Mouse (Mus musculus) hindbrain, embryonic 11.5 days (tissue): ENCODE data around the gene Lyrm1. TPM values are rescaled to one million over a fixed set of nuclear protein-coding genes. Genes with fewer than 3 reads are reported as not detected.

Experiments
- ATAC-seq: fragments of 200-750 bp; cut with Nextera tagmentation; 2 replicates; pipeline ENCODE4 v1.8.0; 2017; ENCODE audit warnings: mild to moderate bottlenecking, moderate TSS enrichment, moderate library complexity; ENCODE audit not compliant: low FRiP score
- DNase-seq: peaks from one replicate; pipeline ENCODE4 v3.0.0-alpha.2; 2015; ENCODE audit warnings: low spot score
- H3K27ac ChIP-seq: fragments of 300-500 bp; sonication (generic); 2 replicates; pipeline ENCODE4 v1.5.1; 2014; ENCODE audit warnings: mild to moderate bottlenecking, low read depth, low read length
- H3K27me3 ChIP-seq: fragments of 300-500 bp; sonication (generic); 2 replicates; pipeline ENCODE4 v1.6.1; 2014; ENCODE audit warnings: mild to moderate bottlenecking, low read length, moderate library complexity, mixed read lengths; ENCODE audit not compliant: control insufficient read depth, insufficient read depth
- H3K36me3 ChIP-seq: fragments of 300-500 bp; sonication (generic); 2 replicates; pipeline ENCODE4 v1.6.1; 2014; ENCODE audit warnings: mild to moderate bottlenecking, low read length, moderate library complexity, mixed read lengths; ENCODE audit not compliant: control insufficient read depth, insufficient read depth
- H3K4me1 ChIP-seq: fragments of 300-500 bp; sonication (generic); replicated peaks from 2 replicates; pipeline ENCODE4 v1.6.1; 2014; ENCODE audit warnings: low read length, mixed read lengths; ENCODE audit not compliant: control insufficient read depth, insufficient read depth
- H3K4me2 ChIP-seq: fragments of 300-500 bp; sonication (generic); replicated peaks from 2 replicates; pipeline ENCODE4 v1.6.1; 2014; ENCODE audit warnings: mild to moderate bottlenecking, low read depth, low read length
- H3K4me3 ChIP-seq: fragments of 300-500 bp; sonication (generic); 2 replicates; pipeline ENCODE4 v1.5.1; 2014; ENCODE audit warnings: low read depth, low read length
- H3K9ac ChIP-seq: fragments of 300-500 bp; sonication (generic); 2 replicates; pipeline ENCODE4 v1.6.1; 2014; ENCODE audit warnings: low read depth, low read length
- H3K9me3 ChIP-seq: fragments of 300-500 bp; sonication (generic); 2 replicates; pipeline ENCODE4 v1.6.1; 2016; ENCODE audit warnings: low read length; ENCODE audit not compliant: control insufficient read depth
- WGBS: fragments of 180-500 bp; shearing (Covaris S2); extraction: QIAGEN DNeasy Blood & Tissue Kit; methylation state at CpG from one replicate; pipeline ENCODE4 v1.1.7; 2014; 5-methylcytosine and 5-hydroxymethylcytosine counted together
- polyA plus RNA-seq: library from polyadenylated mRNA; unstranded; fragments of >200 nt; fragmentation: Nextera tagmentation; extraction: Ambion mirVana; gene quantifications from 2 replicates; pipeline ENCODE4 v1.2.1, GENCODE M21; 2014

Gene Lyrm1
- polyA plus RNA-seq, 1 experiment from 2014 or later, result 16.7 TPM

DNA sequence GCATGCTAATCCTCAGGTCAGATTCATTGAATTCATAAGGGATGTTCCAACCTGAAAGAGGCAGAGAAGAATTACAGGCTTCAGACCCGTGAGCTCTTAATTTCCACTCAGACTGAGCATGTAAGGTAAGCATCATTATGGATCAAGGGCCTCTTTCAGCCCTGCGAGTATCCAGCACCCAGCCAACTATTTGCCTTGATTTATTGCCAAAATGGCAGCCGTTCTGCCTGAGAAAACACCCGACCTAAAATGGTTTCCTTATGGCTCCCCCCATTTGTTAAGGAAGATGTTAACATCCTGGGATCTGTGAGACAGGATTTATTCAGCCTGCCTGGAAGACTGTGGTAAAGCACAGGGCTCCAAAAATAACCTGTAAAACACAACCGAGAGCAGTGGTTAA is 41.4 kb downstream of the Lyrm1 start:
- Histone ChIP-seq H3K4me3 (no peak overlapping the region), H3K4me2 (no peak overlapping the region), H3K27ac (no peak overlapping the region), H3K27me3 (no peaks in the 10 kb centered on the region), H3K4me1 (no peaks in the 10 kb centered on the region), H3K36me3 (no peaks in the 10 kb centered on the region), H3K9ac (no peak overlapping the region), H3K9me3 (no peaks in the 10 kb centered on the region)
- ATAC-seq, result no peak
- DNase-seq, result no peak
- 85% methylated on average over 5 of the region's 5 CpGs for WGBS

- 60% methylated on average over 2 of the region's 2 CpGs for WGBS
- DNase-seq (no peak), ATAC-seq (no peak)
- H3K36me3 ChIP-seq, result no peaks in the 10 kb centered on the region
- H3K27ac ChIP-seq, result no peak overlapping the region
- no peaks in the 10 kb centered on the region for H3K27me3 ChIP-seq
- H3K9me3 ChIP-seq, result no peaks in the 10 kb centered on the region
- no peak overlapping the region for H3K4me2 ChIP-seq
- H3K9ac ChIP-seq, result no peak overlapping the region
- no peaks in the 10 kb centered on the region for H3K4me1 ChIP-seq
- H3K4me3 ChIP-seq, result no peak overlapping the region
These were observed 45.9 kb downstream of the Lyrm1 start for GRCm38 (mm10) chr7:119941569-119941968.

DNA sequence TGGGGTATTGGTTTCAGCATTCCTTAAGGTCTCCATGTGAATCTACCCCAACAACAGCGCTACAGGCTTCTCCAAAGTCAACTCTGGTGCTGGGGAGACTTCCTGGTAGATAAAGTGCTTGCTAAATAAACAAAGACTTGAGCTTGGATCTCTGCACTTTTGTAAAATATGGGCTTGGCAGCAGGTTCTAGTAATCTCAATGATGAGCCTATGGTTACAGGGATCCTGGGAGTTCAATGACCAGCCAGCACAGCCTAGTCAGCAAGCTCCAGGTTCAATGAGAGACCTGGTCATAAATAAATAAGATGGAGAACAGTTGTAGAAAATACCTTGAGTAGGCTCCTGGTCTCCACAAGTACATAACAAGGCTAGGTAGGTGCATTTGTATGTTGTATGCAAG is 58.4 kb downstream of the Lyrm1 start:
- ATAC-seq (no peak), DNase-seq (no peak)
- 88% methylated on average over 1 of the region's 1 CpGs for WGBS
- Histone ChIP-seq H3K4me1 (no peaks in the 10 kb centered on the region), H3K4me2 (no peak overlapping the region), H3K27me3 (no peaks in the 10 kb centered on the region), H3K27ac (no peak overlapping the region), H3K36me3 (no peaks in the 10 kb centered on the region), H3K4me3 (no peak overlapping the region), H3K9me3 (no peaks in the 10 kb centered on the region), H3K9ac (no peak overlapping the region)

DNA sequence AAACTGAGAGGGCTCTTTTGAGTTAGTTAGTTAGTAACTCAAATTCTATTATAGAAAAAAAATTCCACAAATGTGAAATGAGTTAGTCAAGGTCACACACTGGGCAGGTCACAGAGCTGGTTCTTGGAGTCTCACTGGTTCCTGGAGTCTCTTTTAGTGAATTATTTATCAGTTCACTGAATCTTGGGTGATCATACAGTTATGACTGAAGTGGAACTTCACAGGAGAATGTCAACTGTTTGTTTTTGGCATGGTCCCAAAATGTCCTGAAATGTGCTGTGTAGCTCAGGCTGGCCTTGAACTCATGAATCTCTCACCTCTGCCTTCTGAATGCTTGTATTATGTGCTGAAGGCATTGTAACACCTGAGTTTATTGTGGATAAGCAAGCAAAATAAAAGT is 61.8 kb downstream of the Lyrm1 start:
- Histone ChIP-seq H3K9ac (no peak overlapping the region), H3K4me1 (no peaks in the 10 kb centered on the region), H3K4me3 (no peak overlapping the region), H3K27ac (no peak overlapping the region), H3K36me3 (no peaks in the 10 kb centered on the region), H3K27me3 (no peaks in the 10 kb centered on the region), H3K9me3 (no peaks in the 10 kb centered on the region), H3K4me2 (no peak overlapping the region)
- no peak for ATAC-seq
- no peak for DNase-seq

GRCm38 (mm10) chr7:119959091-119959490 is 63.4 kb downstream of the Lyrm1 start:
- WGBS, result 71% methylated on average over 4 of the region's 4 CpGs
- no peak for DNase-seq
- Histone ChIP-seq H3K27me3 (no peaks in the 10 kb centered on the region), H3K9ac (no peak overlapping the region), H3K36me3 (no peaks in the 10 kb centered on the region), H3K4me1 (no peaks in the 10 kb centered on the region), H3K4me2 (no peak overlapping the region), H3K9me3 (no peaks in the 10 kb centered on the region), H3K4me3 (no peak overlapping the region), H3K27ac (no peak overlapping the region)
- ATAC-seq, result no peak

DNA sequence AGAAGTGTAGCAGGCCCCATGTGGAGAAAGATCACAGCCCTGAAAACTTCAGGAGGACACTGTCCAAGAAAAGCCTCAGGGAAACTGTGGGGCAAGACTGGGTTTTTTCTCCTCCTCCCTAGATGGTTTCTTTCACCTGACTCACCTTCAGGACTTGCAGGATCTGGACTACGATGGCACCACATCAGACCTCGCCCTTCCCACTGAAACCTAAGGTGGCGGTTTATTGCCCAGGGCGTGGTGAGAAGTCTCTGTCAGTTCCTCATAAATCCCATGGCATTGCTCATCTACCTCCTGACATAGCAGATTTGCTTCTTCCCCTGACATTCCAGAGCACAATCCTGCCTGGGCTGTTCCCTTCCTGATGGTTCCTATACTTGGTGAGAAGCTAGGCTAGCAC is 63.8 kb downstream of the Lyrm1 start:
- no peaks in the 10 kb centered on the region for H3K9me3 ChIP-seq
- no peak overlapping the region for H3K27ac ChIP-seq
- H3K36me3 ChIP-seq, result no peaks in the 10 kb centered on the region
- WGBS, result 93% methylated on average over 4 of the region's 4 CpGs
- no peak for DNase-seq
- no peak overlapping the region for H3K4me2 ChIP-seq
- no peaks in the 10 kb centered on the region for H3K27me3 ChIP-seq
- no peak overlapping the region for H3K9ac ChIP-seq
- no peak overlapping the region for H3K4me3 ChIP-seq
- H3K4me1 ChIP-seq, result no peaks in the 10 kb centered on the region
- no peak for ATAC-seq

- Histone ChIP-seq H3K27ac (no peak overlapping the region), H3K4me3 (no peak overlapping the region), H3K9ac (no peak overlapping the region), H3K27me3 (no peaks in the 10 kb centered on the region), H3K36me3 (no peaks in the 10 kb centered on the region), H3K9me3 (no peaks in the 10 kb centered on the region), H3K4me2 (no peak overlapping the region), H3K4me1 (no peaks in the 10 kb centered on the region)
- ATAC-seq (no peak), DNase-seq (no peak)
- 82% methylated on average over 6 of the region's 6 CpGs for WGBS
These were observed 64.3 kb downstream of the Lyrm1 start for GRCm38 (mm10) chr7:119960006-119960405.

DNA sequence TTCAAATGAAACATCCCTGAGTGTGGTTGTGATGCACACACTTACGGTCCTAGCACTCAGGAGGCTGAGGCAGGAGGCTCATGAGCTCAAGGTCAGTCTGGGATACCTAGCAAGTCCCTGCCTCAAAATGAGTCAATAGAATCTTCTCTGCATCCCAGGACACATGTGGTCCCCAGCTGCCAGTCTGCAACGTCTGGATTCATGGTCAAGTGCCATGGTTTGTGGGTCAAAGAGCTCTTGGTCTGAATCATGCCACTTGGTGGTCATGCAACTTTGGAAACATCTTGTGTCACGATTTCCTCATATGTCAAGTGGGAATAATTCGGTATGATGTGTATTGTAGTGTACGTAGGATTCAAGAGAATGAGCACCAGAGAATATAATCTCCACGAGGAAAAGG is 64.9 kb downstream of the Lyrm1 start:
- Histone ChIP-seq H3K36me3 (no peaks in the 10 kb centered on the region), H3K4me1 (no peaks in the 10 kb centered on the region), H3K4me2 (no peak overlapping the region), H3K9ac (no peak overlapping the region), H3K4me3 (no peak overlapping the region), H3K9me3 (no peaks in the 10 kb centered on the region), H3K27me3 (no peaks in the 10 kb centered on the region), H3K27ac (no peak overlapping the region)
- 89% methylated on average over 6 of the region's 6 CpGs for WGBS
- ATAC-seq (no peak), DNase-seq (no peak)

DNA sequence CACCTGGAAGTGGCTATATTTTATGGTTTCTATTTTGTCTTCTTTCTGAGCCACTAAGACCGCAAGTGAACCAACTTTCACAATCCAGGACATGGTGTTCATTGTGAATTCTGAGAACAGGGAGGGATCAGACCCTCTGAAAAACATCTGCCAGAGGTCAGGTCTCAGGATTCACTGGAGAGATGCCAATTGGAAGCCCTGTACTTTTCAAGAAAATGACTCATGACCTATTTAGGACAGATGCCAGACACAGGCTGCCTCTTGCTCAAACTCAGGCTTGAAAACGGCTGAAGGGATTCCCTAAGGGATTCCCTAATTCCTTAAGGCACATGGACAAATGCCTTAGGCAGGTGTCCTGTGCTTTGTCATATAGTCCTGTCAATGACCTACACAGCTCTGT is 65.4 kb downstream of the Lyrm1 start:
- ATAC-seq, result no peak
- no peaks in the 10 kb centered on the region for H3K36me3 ChIP-seq
- no peaks in the 10 kb centered on the region for H3K27me3 ChIP-seq
- H3K4me3 ChIP-seq, result no peak overlapping the region
- no peak for DNase-seq
- no peak overlapping the region for H3K4me2 ChIP-seq
- no peaks in the 10 kb centered on the region for H3K4me1 ChIP-seq
- 72% methylated on average over 2 of the region's 2 CpGs for WGBS
- H3K9ac ChIP-seq, result no peak overlapping the region
- no peaks in the 10 kb centered on the region for H3K9me3 ChIP-seq
- no peak overlapping the region for H3K27ac ChIP-seq
